Mouse (Mus musculus): ENCODE results near the gene Add3. TPM values are rescaled to one million over a fixed set of nuclear protein-coding genes. Genes with fewer than 3 reads are reported as not detected.

Gene Add3
- total RNA-seq, 2 experiments from 2014 or later = 29.2 to 39.1 TPM

DNA sequence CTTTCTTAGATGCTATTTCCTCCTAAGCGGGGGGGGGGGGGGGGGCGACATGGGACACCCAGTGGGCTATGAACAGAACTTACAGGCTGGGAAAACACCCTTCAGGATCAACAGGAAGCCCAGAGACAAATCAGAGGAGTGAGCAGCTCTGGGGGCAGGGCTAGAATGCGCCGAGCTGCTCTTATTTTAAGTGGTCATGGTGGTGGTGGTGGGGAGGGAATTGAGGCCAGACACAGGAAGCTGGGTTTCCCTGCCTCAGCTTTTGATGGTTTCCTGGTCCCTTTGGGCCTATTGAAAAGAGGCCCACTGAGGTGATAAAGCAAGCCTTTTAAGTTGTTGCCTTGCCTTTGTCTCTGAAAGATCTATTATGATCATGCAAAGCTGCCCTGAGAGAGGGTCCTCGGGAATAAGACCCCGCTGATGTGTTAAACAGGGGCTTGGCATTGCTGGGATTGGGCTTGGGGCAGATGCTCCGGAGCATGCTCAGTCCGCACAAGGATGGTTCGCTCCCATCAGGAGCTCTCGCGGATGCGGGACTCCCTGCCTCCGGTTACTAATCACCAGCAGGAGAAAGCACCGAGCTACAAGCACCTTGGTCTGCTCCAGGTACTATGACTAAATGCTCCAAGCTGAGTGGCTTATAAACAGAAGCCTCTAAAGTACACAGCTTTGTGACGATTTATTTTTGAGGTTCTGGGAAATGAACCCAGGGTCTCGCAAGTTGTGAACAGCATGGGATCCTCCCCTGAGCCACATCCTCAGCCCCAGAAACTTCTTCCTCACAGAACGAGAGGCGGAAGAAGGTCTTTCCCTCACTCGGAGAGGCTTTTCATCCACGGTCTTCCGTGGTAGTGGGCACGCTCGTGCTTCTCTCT lies 123.9 kb downstream of the Add3 start:
- no peak for DNase-seq (ENCODE audit: low spot score in 2 of 2)

DNA sequence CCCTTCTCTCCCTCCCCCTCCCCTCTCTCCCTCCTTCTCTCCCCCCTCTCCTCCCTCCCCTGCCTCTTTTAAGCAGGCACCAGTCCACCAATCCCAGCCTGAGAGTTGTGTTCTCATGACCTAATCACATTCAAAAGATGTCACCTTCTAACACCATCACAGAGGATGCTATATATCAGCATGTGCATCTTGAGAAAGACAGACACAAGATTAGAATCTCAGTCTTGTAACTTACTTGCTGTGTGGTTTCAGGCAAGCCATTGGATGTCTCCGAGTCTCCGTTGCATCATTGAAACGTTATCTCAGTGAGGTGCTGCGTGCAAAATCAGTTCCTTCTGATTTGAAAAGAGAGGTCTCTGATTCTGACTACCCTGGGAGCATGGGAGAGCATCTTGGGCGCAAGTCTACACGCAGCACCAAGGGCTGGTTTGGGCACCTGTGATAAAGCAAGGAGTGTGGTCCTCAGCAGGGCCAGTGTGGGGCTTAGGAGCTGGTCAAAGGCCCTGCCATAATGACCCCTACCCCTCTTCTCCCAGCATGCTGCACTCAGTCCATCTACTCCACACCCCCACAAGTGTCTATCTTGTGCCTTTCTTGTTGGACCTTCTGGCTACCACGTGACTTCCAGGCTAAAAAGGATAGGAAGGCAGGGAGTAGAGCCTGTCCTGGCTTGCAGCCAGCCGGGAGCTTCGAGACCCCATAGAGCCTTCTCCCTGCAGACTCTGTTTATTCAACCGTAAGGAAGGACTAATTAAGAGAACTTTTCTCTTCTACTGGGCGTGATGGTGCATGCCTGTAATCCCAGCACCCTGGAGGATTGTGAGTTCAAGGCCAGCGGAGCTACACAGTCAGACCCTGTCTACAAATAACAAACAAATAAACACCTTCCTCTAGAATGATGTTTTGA lies 124.8 kb downstream of the Add3 start:
- no peak for DNase-seq (ENCODE audit: low spot score in 2 of 2)

DNA sequence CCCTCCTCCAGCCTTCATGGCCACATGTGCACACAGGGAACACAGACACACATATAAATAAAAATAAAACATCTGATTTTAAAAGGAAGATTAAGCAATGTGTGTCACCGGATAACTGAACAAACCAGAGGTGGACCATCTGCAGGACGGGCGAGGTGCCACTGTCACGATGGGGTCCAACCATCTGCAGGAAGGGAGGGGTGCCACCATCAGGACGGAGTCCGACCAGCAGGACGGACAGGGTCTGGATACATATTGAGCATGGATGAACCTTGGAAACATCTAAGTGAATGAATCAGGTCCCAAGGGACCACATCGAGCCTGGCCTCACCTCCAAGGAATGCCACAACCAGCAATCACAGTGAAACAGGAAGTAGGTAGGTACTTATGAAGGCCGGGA lies 127.1 kb downstream of the Add3 start:
- DNase-seq (ENCODE audit: low spot score in 2 of 2) = no peak

DNA sequence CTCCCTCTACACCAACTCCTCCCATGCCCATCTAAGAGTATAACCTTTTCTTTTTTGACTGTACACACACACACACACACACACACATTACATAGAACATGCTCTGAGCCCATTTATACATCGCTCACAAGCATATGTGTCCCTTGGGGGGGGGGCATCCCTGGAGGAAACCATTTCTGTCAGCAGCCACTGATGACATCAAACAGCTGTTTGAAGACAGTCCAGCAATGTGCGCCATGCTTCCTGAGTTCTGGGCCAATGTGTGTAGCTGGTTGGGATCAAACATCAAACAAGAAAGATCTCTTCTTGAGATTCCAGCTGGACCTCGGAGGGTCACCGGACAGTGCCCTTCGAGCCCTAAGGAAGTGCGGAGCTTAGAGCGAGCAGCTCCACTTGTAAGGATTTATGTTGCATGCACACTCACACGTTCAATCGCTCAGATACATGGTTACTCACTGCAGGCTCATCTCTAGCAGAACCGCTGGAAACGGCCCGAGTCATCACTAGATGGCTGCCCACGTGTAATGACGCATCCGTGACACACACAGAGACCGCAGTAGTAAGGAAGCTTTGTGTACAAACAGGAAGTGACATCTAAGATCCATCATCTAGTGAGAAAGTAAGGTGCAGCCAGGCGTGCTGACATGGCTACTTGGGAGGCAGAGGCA lies 132.9 kb downstream of the Add3 start:
- no peak for DNase-seq (ENCODE audit: low spot score in 2 of 2)

DNA sequence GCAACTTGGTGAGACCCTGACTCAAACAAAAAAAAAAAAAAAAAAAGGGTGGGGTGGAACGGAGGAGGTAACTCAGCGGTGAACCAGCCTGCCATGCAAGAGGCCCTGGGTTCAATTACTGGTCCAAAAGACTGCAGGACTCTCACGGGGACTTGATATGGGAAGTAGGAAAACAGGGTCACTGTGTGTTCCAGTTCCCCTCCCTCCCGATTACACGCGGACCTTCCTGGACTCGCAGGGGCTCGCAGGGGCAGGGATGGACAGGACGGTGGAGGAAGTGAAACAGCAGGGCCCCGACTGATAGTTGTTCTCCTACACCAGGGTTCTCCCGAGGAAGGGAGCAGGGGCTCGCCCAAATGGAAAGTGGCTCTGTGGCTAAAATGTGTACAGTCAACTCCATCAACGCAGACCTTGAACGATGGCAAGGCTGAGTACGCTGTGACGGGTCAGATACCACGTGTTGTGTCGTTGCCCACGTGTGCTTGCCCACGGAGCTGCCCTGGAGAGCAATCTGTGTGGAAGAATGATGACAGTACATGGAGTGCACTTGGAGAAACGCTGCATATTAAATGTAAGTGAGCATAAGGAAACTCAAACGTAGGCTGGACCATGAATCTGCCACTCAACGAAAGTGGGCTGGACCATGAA lies 133.7 kb downstream of the Add3 start:
- DNase-seq (ENCODE audit: low spot score in 2 of 2) = no peak

DNA sequence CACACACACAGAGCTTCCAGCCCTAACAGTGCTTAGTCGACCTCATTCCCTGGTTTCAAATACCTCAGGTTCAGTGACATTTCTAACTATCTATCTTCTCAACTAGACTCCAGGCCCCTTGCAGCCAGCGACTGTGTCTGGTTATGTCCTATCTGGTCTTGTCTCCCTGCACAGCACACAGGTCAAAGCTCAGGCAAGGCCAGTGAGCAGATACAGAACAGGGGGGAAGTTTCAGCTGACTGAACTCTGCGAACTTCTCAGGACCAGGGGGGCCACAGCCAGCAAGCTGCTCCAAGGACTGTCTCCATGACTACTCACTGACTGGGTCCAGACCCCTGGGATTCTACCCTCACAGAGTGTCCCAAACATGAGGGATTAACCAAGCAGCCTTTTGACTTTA lies 135.0 kb downstream of the Add3 start:
- DNase-seq (ENCODE audit: low spot score in 2 of 2) = no peak

DNA sequence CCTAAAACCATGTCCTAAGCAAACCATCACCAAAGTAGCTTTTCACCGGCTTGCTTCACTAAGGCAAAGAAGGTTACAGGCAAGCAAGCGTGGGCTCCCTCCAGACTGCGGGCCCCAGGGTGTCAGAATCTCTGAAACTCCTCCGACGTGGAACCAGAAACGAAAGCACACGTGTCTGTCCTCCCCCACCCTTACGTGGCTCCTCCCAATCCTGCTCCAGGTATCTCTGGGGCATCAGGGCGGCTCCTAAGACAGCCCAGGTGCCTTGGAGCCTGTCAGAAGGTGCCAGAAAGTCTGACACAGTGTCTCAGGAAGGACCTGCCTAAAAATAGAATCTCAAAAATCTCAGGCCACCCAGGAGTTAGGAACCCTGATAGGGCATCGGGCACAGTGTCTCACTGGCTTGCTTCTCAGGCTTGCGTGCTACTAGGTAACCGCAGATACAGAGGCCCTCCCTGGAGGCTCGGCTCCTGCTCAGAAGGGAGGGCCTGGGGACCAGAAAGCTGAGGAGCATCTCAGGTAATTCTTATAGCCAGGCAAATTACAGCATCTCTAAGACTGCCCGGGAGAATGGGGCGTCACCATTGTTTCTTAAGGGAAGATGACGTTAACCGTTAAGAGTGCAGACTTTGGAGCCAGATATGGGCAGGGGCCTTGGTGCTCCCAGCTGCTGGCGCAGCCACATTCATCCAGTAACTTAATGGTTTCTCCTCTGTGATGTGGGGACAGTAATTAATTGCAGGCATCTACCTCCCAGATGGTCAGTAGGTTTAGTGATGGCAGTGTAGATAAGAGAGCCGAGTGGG lies 136.9 kb downstream of the Add3 start:
- DNase-seq (ENCODE audit: low spot score in 2 of 2) = no peak

DNA sequence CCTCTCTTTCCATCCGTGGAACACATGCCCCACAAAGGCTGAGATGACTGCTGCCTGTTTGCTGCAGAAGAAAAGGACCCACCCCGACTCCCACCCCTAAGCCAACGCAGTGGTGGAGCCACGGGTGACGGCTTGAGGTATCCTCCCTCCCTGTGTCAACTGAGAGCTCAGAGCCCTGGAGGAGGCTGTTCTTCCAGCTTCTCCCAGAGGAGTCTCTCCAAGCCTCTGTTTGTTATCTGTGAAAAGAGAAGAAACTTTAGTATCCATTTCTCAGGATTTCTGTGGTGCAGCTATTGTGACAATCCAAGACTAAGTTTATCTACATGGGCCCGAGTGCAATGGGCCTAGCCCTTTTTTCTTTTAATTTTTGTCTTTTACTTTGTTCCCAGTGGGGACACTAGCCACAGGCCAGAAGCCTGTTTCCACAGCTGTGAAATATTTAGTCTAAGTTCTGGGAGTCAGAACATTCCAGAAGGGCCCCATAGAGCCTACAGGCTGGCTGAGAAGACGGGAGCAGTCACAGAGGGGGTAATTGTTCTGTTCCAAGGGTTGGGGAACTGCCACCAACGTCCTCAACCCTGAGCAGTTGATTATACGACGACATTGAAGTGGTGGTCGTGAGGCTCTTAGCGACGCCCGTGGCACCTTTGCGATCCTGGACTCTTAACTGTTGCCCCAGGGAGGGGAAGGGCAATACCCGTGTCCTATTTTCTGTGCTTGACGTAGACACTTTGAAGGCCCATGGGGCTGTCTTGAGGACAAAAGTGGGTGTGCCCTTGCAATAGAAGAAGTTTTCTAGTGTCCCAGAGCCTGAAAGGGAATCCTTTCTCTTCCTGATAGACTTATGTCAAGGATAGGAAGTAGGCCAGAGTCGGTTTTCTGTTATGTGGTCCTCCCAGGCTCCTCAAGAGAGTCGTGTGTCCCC lies 138.5 kb downstream of the Add3 start:
- DNase-seq (ENCODE audit: low spot score in 2 of 2) = no peak

DNA sequence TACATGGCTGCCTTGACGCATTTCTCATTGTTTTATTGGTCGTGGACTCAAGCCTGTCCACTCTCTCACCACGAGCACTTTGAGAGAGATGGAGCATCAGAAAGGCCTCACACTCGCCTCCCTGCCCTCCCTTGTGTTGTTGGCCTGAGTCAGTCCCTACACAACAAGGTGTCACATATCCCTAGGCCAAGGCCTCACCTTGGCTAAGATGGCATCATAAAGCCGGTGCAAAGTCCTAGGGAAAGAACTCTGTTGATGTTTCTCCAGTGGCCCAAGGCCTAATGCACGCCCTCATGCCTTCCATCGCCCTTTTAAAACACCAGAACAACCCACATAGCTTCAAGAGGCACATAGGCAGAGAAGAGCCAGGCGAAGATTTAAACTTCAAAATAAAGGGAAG lies 140.0 kb downstream of the Add3 start:
- DNase-seq (ENCODE audit: low spot score in 2 of 2) = no peak

DNA sequence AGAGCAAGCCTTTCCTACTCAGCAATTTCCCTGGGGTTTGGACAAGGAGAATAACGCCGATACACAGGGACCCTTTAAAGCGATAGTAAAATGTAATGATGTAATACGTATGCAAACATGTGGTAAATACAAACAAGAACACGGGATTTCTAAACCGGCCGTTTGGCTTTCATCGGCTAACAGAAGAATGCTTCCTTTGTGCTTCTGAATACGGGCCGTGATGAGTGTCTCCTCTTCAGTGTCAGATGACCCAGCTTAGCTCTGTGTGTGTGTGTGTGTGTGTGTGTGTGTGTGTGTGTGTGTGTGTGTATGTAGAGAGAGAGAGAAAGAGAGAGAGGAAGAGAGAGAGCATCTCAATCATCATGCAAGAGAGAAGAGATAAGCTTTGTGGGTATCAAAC lies 142.3 kb downstream of the Add3 start:
- DNase-seq (ENCODE audit: low spot score in 2 of 2) = no peak

DNA sequence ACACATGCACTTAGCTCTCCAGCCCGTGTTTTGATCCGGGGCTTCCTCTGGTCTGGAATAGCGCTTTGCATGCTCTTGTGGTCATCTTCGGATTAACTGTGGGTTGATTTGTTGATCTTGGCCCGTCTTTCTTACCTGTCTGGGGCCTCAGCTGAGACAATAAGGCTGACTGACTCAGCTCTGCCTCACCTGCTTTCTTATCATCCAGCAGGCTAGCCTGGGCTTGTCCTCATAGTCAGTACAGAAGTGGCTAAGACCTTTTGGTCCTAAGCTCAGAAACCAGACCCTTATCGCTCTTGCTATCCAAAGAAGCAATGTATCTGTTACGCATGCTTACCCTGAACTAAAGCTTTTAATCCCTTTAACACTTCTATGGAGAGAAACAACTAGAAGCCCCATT lies 143.5 kb downstream of the Add3 start:
- no peak for DNase-seq (ENCODE audit: low spot score in 2 of 2)

DNA sequence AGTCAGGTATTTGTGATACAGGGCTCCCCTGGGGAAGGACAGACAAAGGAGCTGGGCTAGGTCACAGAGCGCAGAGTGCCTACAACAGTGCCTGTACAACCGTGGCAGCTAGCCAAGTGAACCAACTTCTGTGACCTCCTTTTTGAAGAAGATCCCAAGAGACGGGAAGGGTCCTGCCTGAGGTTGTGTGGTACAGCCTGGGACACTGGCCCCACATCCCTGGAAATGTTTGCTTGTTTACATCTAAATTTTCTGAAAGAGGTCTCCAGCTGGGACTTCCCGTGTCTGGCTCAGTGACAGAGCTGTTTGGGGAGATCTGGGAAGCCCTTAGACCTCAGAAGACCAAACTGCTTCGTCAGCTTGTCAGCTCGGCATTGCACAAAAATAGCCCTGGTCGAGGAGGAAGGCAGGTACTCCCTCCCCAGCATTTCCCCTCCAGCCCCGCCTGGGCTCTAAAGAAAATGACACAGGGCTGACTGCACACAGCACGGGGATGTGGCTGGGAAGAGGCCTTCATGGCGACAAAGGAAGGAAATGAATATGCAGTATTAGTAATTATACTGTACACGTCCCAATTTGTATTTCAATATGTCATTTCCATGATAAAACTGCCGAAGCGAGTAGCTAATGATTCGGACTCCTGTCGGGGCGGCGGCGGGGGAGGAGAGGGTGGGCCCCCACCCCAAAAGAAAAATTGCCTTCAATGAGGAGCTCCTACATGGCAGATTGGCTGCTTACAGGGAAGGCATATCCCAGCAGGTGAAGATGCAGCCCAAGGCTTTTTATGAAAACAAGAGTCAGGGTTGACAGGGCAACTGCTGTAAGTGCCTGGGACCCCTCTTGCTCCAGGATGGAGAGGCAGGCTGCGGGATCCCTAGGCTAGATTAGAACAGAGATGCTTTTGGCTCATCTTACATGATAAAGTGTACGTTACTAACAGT lies 144.3 kb downstream of the Add3 start:
- no peak for DNase-seq (ENCODE audit: low spot score in 2 of 2)

DNA sequence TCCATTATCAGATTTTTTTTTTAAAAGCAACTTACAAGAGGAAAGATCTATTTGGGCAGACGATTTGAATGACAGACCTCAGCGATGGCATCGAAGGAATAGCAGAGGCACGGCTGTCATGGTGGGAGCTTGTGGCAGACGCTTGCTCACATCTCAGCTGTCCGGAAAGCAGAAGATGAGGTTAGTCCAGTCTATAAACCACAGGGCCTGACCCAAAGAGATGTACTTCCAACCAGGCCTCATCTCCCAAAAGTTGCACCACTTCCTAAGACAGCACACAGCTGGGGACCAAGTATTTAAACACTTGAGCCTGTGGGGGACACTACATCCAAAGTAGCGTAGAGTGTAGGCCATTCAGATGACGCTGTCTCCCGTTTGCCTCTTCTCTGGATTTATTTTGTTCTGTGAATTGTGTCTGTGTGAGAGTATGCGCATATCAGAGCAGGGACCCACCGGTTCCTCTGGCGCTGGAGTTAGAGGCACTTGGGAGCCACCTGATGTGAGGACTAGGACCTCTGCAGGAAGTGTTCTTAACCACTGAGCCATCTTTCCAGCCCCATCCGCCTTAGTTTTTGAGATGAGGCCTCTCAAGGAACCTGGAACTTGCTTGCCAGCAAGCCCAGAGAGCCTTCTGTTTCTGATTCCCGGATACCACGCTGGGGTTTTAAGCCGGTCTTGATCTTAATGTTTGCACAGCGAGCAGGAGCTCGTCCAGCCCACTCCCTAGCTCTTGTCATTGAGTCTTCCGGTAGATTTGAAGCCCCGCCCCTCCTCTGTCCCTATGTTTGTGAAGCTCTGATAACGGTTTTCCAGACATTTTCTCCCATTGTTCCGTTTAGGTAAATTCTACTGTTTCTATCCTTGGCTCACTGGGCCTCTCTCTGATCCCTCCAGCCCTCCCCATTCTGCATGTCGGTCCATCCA lies 156.3 kb downstream of the Add3 start:
- no peak for DNase-seq (ENCODE audit: low spot score in 2 of 2)

All from adrenal gland, adult 18-20 months (tissue).